Mouse (Mus musculus): Measurements from ENCODE around the gene Igfbp7.

Gene Igfbp7

GRCm38 (mm10) chr5:77405455-77406057 lies 2.3 kb downstream of the Igfbp7 start:
- no peak for DNase-seq (ENCODE audit: low spot score in 2 of 2)

- DNase-seq (ENCODE audit: low spot score in 2 of 2), result no peak
Measured at GRCm38 (mm10) chr5:77404941-77405340, 2.9 kb downstream of the Igfbp7 start.

GRCm38 (mm10) chr5:77402901-77403300 lies 4.9 kb downstream of the Igfbp7 start:
- no peak for DNase-seq (ENCODE audit: low spot score in 2 of 2)

DNA sequence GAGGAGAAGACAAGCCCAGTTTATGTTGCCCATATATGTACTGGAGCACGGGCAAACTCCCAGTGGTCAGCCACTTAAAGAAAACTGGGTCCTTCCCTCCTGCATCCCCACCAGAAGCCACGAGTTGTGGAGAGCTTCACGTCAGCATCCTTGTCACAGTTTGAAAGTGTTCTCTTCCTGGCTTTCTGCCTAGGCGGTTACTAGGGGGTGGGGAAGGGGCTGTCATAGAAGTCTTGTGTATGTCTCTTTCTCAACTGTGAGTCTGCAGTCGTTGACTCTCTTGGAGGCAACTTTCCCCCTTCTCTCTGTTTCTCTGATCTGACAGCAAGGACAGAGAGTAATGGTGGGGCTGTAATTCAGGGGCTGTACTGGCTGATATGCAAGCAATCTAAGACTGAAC lies 5.7 kb downstream of the Igfbp7 start:
- no peak for DNase-seq (ENCODE audit: low spot score in 2 of 2)

- no peak for DNase-seq (ENCODE audit: low spot score in 2 of 2)
Measured at GRCm38 (mm10) chr5:77400823-77401222, 7.0 kb downstream of the Igfbp7 start.

- DNase-seq (ENCODE audit: low spot score in 2 of 2), result no peak
Measured at GRCm38 (mm10) chr5:77400151-77400550, 7.7 kb downstream of the Igfbp7 start.

- no peak for DNase-seq (ENCODE audit: low spot score in 2 of 2)
Measured at GRCm38 (mm10) chr5:77399076-77399475, 8.8 kb downstream of the Igfbp7 start.

- no peak for DNase-seq (ENCODE audit: low spot score in 2 of 2)
Measured at GRCm38 (mm10) chr5:77398285-77399057, 9.4 kb downstream of the Igfbp7 start.

DNA sequence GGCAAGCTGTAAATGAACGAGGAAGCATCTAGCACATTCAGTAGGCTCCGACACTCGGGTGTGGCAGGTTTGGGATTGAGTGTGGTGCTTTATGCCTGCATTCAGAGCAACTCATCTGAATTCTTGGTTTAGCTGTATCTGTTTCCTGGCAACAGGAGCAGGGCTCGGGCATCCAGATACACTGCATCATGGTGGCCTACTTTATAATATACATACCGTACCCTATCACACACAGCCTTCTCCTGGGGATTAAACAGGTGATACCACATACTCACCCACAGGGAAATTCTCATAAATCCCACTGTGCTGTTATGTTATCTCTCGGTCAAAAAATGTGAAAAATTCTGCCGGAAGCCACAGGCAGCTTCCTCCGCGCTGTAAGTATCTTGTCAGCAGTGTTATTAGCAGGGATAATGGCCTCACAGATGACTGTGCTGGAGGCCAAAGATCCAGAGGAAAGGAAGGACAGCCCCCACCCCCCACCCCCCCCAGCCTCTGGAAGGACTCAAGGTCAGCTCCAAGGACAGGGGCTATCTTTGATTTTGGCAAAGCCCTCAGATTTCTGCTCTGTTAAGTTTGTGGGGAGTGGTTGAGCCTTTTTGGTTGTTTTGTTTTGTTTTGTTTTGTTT lies 13.7 kb downstream of the Igfbp7 start:
- DNase-seq (ENCODE audit: low spot score in 2 of 2), result no peak

GRCm38 (mm10) chr5:77393094-77393619 lies 14.7 kb downstream of the Igfbp7 start:
- no peak for DNase-seq (ENCODE audit: low spot score in 2 of 2)

DNA sequence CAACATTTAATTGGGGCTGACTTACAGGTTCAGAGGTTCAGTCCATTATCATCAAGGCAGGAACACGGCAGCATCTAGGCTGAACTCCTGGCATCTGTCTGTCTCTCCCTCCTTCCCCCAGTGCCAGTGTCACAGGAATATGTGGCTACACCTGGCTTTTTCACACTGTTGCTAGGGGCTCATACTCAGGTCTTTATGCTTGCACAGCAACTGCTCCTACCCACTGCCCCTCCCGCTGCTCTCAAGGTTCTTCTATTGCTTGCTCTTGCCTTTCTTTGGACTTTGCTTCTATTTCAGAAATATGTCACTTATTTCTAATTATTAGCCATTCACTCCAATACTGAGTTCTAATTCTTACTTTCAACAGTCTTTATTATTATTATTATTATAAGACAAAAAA lies 17.6 kb downstream of the Igfbp7 start:
- DNase-seq (ENCODE audit: low spot score in 2 of 2), result no peak

- DNase-seq (ENCODE audit: low spot score in 2 of 2), result no peak
Measured at GRCm38 (mm10) chr5:77388359-77388758, 19.5 kb downstream of the Igfbp7 start.

- DNase-seq (ENCODE audit: low spot score in 2 of 2), result no peak
Measured at GRCm38 (mm10) chr5:77387414-77387704, 20.5 kb downstream of the Igfbp7 start.

DNA sequence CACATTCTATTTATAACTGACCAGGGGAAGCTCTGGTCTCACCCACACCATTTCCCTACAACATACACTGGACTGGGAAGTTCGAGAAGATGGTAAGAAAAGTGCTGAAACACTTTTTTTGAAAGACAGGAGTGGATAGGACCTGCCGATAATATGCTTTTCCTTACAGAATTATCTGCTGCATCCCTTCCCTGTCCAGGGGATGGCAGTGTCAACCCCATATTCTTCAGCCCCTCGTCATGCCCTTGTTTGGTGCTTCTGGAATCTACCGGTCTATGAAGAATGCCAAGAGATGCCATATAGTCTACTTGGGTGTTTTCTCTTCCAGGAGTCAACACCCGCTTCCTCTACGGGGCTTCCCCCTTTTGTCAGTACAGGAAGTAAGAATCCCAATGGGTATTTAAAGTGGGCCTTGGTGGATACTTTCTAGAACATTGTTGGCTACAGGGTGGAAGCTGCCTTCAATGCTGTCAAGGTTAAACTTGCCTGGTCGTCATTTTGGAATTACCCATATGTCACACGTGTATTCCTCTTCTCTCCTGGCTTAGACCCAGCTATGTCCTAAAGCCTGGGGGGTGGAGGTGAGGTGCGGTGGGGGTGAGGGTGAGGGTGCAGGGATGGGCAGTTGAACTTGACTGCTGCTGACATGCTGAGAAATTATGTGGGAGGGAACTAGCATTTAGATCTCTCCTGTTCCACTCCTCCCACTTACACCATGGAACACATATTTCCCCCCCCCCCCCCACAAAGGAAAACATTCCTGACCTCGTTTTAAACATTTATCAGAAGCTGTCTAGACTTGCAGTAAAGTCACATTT lies 21.0 kb downstream of the Igfbp7 start:
- no peak for DNase-seq (ENCODE audit: low spot score in 2 of 2)

DNA sequence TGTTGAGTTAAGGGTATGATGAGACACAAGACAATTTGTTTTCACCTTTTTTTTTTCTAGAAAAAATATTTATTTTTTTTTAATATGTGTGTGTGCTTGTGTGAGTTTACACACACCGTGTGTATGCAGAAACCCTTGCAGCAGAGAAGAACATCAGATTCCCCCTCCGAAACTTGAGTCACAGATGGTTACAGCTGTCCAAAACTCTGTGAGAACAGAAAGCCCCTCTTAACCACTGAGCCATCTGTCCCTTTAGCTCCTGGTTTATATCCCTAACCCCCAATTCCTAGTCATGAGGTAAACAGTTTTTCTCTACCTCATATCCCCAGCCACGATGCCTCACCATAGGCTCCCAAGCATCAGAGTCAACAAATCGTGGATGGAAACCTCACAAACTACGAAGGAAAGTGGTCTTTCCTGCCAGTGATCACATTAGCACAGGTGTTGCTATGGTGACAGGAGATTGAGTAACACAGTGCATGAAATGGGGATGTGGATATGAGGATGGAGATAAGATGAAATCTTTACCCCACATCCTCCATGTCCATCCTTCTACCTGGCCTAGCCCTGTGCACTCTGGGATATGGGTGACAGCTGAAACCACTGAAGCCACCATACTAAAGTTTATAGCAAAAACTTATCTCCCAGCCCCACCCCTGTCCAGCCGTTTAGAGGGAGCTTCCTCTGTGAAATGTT lies 21.8 kb downstream of the Igfbp7 start:
- DNase-seq (ENCODE audit: low spot score in 2 of 2), result no peak

- DNase-seq (ENCODE audit: low spot score in 2 of 2), result no peak
Measured at GRCm38 (mm10) chr5:77385221-77385620, 22.6 kb downstream of the Igfbp7 start.

DNA sequence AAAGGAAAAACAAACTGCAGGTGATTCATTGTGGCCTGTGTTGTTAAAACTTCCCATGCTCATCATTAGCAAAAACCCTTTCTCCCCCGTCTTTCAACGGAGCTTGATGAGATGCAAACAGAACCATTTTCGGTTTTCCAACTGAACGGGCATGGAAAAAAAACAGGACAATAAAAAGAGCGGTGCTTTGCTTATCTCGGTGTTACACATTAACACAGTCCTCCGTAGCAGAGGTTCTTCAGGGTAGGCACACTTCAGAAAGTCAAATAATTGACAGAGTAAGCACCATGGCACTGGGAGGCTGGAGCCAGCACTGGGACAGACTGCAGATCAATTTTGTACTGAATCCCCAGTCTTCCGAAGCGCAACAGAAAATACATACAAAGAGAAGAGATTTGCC lies 23.1 kb downstream of the Igfbp7 start:
- no peak for DNase-seq (ENCODE audit: low spot score in 2 of 2)

GRCm38 (mm10) chr5:77383799-77384554 lies 23.9 kb downstream of the Igfbp7 start:
- no peak for DNase-seq (ENCODE audit: low spot score in 2 of 2)

DNA sequence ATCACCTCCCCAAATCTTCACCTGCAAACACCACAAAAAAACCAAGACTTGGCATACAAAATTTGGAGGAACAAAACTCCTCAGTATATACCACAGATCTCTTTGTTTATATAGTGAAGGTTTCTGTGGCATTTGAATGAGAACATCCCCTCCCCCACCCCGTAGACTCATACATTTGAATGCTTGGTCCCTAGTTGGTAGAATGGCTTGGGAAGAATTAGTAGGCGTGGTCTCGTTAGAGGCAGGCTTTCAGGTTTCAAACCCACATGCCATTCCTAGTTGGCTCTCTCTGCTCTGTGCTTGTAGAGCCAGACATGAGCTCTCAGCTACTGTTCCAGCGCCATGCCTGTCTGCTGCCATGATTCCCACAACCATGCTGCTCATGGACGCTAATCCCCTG lies 26.2 kb downstream of the Igfbp7 start:
- DNase-seq (ENCODE audit: low spot score in 2 of 2), result no peak

GRCm38 (mm10) chr5:77381283-77381682 lies 26.6 kb downstream of the Igfbp7 start:
- DNase-seq (ENCODE audit: low spot score in 2 of 2), result no peak

All from frontal cortex, postnatal 10 days (tissue).